Mouse (Mus musculus) thymus, adult 2 months (tissue): Measurements from ENCODE around the gene Mgll.

Experiments used
- CTCF ChIP-seq: fragments of 200-500 bp; IDR thresholded peaks from 2 replicates; pipeline ENCODE4 v1.5.1; 2012; ENCODE audit warnings: mild to moderate bottlenecking, control low read depth, low read length, moderate library complexity, borderline replicate concordance; ENCODE audit not compliant: control insufficient read depth, poor library complexity, insufficient read depth; ENCODE audit errors: extremely low read depth
- POLR2A ChIP-seq: fragments of 200-500 bp; IDR thresholded peaks from 2 replicates; pipeline ENCODE4 v1.6.1; 2012; ENCODE audit warnings: mild to moderate bottlenecking, low read length, control low read depth, moderate library complexity; ENCODE audit not compliant: control insufficient read depth, poor library complexity, insufficient read depth; ENCODE audit errors: extremely low read depth

GRCm38 (mm10) chr6:88782981-88783397 lies 58.8 kb downstream of the Mgll start:
- TF ChIP-seq CTCF (no peak), POLR2A (no peak)
